11 mouse cellular contexts compared by ENCODE assay signal in genomic region chr14:72816847-72817246, GRCm38 (mm10).
DNase-seq lines count a peak whose midpoint lies in the region; ATAC-seq lines count a peak whose summit lies in the region.
"Had no signal": no experiment of that assay in that cellular context is flagged by ENCODE, and none has a peak within 500 bp of the region (broad histone marks: within the 10 kb centered on the region; RNA-seq: fewer than 3 reads in every experiment).

No protein-coding gene starts in this region.

- peak; percentile 33 to 39 for DNase-seq in right cerebral cortex, adult 2 months (ENCODE audit: low spot score in 2 of 2)
- DNase-seq in right cerebral cortex, postnatal 36 days (ENCODE audit: low spot score in 2 of 2), result no peak
- DNase-seq in forebrain, embryonic 14.5 days (ENCODE audit: low spot score), result peak; percentile 72
- peak; percentile 40 for DNase-seq in limb, embryonic 11.5 days (ENCODE audit: low spot score)
- DNase-seq in retina, postnatal 1 day, result peak; percentile 67
- DNase-seq in gastrocnemius, postnatal 36 days, result no peak
- no peak for DNase-seq in urinary bladder, postnatal 14 days (ENCODE audit: low spot score)
- no peak for DNase-seq in heart, postnatal 14 days
- DNase-seq: cerebellum, adult 18-20 months had no signal

- peaks cover 7% of the 10 kb centered on the region; the same call in 1 of the 2 replicates for H3K4me1 ChIP-seq in forebrain, embryonic 14.5 days (ENCODE audit: control insufficient read depth, insufficient read depth, low read length)
- H3K4me1 ChIP-seq in limb, embryonic 11.5 days (ENCODE audit: control insufficient read depth, insufficient read depth, low read length), result no peaks in the 10 kb centered on the region

- H3K4me2 ChIP-seq in forebrain, embryonic 14.5 days (ENCODE audit: low read length), result peak overlapping the region; percentile 29
- H3K4me2 ChIP-seq in limb, embryonic 11.5 days (ENCODE audit: low read depth, severe bottlenecking), result no peak overlapping the region

- H3K4me3 ChIP-seq in forebrain, embryonic 14.5 days (ENCODE audit: low read depth, low read length), result no peak overlapping the region
- H3K4me3 ChIP-seq in limb, embryonic 11.5 days (ENCODE audit: low read depth, low read length), result no peak overlapping the region
- H3K4me3 ChIP-seq: megakaryocyte, embryonic 14.5 days had no signal

- ATAC-seq in forebrain, embryonic 14.5 days, result peak; percentile 76; the same call in 1 of the 2 replicates
- no peak for ATAC-seq in limb, embryonic 11.5 days (ENCODE audit: insufficient number of reproducible peaks, low FRiP score, low TSS enrichment, low read depth)

- H3K27ac ChIP-seq in forebrain, embryonic 14.5 days (ENCODE audit: low read depth, low read length), result 0 out of 2 replicates have a peak overlapping the region, but pooled peaks have one; percentile 21
- H3K27ac ChIP-seq in limb, embryonic 11.5 days (replicated peaks; ENCODE audit: low read depth, low read length), result no peak overlapping the region
- H3K27ac ChIP-seq: stomach, postnatal 0 days had no signal

- WGBS in forebrain, embryonic 14.5 days, result 12% methylated on average over 10 of the region's 10 CpGs
- 40% methylated on average over 10 of the region's 10 CpGs for WGBS in limb, embryonic 11.5 days

- intact Hi-C loops in gastrocnemius, postnatal 36 days (cut with DNase I), result no loop called here
- intact Hi-C loops in heart, postnatal 14 days (cut with DNase I), result no loop called here

- no peaks in the 10 kb centered on the region for H3K9me3 ChIP-seq in forebrain, embryonic 14.5 days (replicated peaks; ENCODE audit: control insufficient read depth, low read length)
- H3K9me3 ChIP-seq in limb, embryonic 11.5 days (ENCODE audit: control insufficient read depth, low read length), result no peaks in the 10 kb centered on the region

- no peaks in the 10 kb centered on the region for H3K27me3 ChIP-seq in forebrain, embryonic 14.5 days (replicated peaks; ENCODE audit: control insufficient read depth, insufficient read depth, low read length)
- H3K27me3 ChIP-seq in limb, embryonic 11.5 days (ENCODE audit: control insufficient read depth, insufficient read depth, low read length), result no peaks in the 10 kb centered on the region

- no peaks in the 10 kb centered on the region for H3K36me3 ChIP-seq in forebrain, embryonic 14.5 days (ENCODE audit: control insufficient read depth, insufficient read depth, low read length)
- no peaks in the 10 kb centered on the region for H3K36me3 ChIP-seq in limb, embryonic 11.5 days (ENCODE audit: control insufficient read depth, insufficient read depth, low read length)

- H3K9ac ChIP-seq in forebrain, embryonic 14.5 days (ENCODE audit: low read length), result no peak overlapping the region
- H3K9ac ChIP-seq in limb, embryonic 11.5 days (ENCODE audit: low read length), result no peak overlapping the region

Comparison
In these comparisons a context has a peak if more than half of its experiments do, and no peak if none do; other contexts are left out.
1. DNase-seq: peak in right cerebral cortex, adult 2 months (2 of 2), forebrain, embryonic 14.5 days (single experiment), limb, embryonic 11.5 days (single experiment) and retina, postnatal 1 day (single experiment); none in right cerebral cortex, postnatal 36 days (0 of 2), gastrocnemius, postnatal 36 days (0 of 2), urinary bladder, postnatal 14 days (single experiment) and heart, postnatal 14 days (0 of 2).